Mouse (Mus musculus) testis, adult 2 months (tissue): ENCODE data around the gene Prkra. TPM values are rescaled to one million over a fixed set of nuclear protein-coding genes. Genes with fewer than 3 reads are reported as not detected.

Experiments used
- H3K27ac ChIP-seq: fragments of 200-500 bp; 2 replicates; pipeline ENCODE4 v1.5.1; 2012; ENCODE audit warnings: low read depth, low read length; ENCODE audit not compliant: control insufficient read depth, insufficient read depth
- H3K27me3 ChIP-seq: fragments of 200-500 bp; 2 replicates; pipeline ENCODE4 v1.6.1; 2012; ENCODE audit warnings: mild to moderate bottlenecking, low read length, moderate library complexity; ENCODE audit not compliant: control insufficient read depth, insufficient read depth
- H3K36me3 ChIP-seq: fragments of 200-500 bp; 2 replicates; pipeline ENCODE4 v1.6.1; 2012; ENCODE audit warnings: mild to moderate bottlenecking, low read length; ENCODE audit not compliant: control insufficient read depth, insufficient read depth
- H3K4me1 ChIP-seq: fragments of 200-500 bp; 2 replicates; pipeline ENCODE4 v1.6.1; 2012; ENCODE audit warnings: low read length; ENCODE audit not compliant: control insufficient read depth, insufficient read depth
- H3K4me3 ChIP-seq: fragments of 200-500 bp; 2 replicates; pipeline ENCODE4 v1.5.1; 2012; ENCODE audit warnings: low read depth, mild to moderate bottlenecking, low read length, moderate library complexity, mixed read lengths; ENCODE audit not compliant: control insufficient read depth
- CTCF ChIP-seq: fragments of 200-500 bp; IDR thresholded peaks from 2 replicates; pipeline ENCODE4 v1.5.1; 2012; ENCODE audit warnings: low read depth, mild to moderate bottlenecking, inconsistent platforms, low read length, moderate library complexity; ENCODE audit not compliant: control insufficient read depth, insufficient read depth, insufficient replicate concordance
- POLR2A ChIP-seq: fragments of 200-500 bp; IDR thresholded peaks from 2 replicates; pipeline ENCODE4 v1.6.1; 2012; ENCODE audit warnings: low read depth, mild to moderate bottlenecking, inconsistent platforms, low read length, moderate library complexity; ENCODE audit not compliant: control insufficient read depth
- polyA plus RNA-seq: library from polyadenylated mRNA; depleted of rRNA; stranded (reverse); fragments of >200 nt; gene quantifications from 2 replicates; pipeline ENCODE4 v1.2.3, GENCODE M21; 2012; rRNA removed

Gene Prkra
- 17.2 and 21.1 TPM in 2 replicates for polyA plus RNA-seq

- no peaks in the 10 kb centered on the region for H3K27me3 ChIP-seq
- H3K36me3 ChIP-seq: no peaks in the 10 kb centered on the region
- peak within 1 kb of the TSS; percentile 91 for H3K27ac ChIP-seq
- TF ChIP-seq CTCF: no peak
- TF ChIP-seq POLR2A: peak; percentile 75
- peak within 1 kb of the TSS; percentile 99 for H3K4me3 ChIP-seq
- peaks cover 14% of the 10 kb centered on the region for H3K4me1 ChIP-seq
Measured at GRCm38 (mm10) chr2:76647883-76648570, at the start of gene Prkra, which contains the start of gene Pjvk. Prkra (minus strand) TSS chr2:76648015. Pjvk (plus strand) TSS chr2:76648476.

GRCm38 (mm10) chr2:76695290-76695689, 47.5 kb upstream of the Prkra start:
- no peak overlapping the region for H3K27ac ChIP-seq
- H3K4me3 ChIP-seq: no peak overlapping the region
- H3K27me3 ChIP-seq: no peaks in the 10 kb centered on the region
- no peaks in the 10 kb centered on the region for H3K4me1 ChIP-seq
- TF ChIP-seq POLR2A (no peak), CTCF (no peak)
- no peaks in the 10 kb centered on the region; the same call in 1 of the 2 replicates for H3K36me3 ChIP-seq

- Histone ChIP-seq H3K4me3 (no peak overlapping the region), H3K27ac (peak overlapping the region; percentile 60; the same call in 1 of the 2 replicates), H3K4me1 (no peaks in the 10 kb centered on the region), H3K27me3 (no peaks in the 10 kb centered on the region), H3K36me3 (no peaks in the 10 kb centered on the region; the same call in 1 of the 2 replicates)
- TF ChIP-seq CTCF (no peak), POLR2A (no peak)
Measured at GRCm38 (mm10) chr2:76693765-76694164, 46.0 kb upstream of the Prkra start.

- Histone ChIP-seq H3K27ac (peak overlapping the region; percentile 57), H3K36me3 (peaks cover 1% of the 10 kb centered on the region; the same call in 1 of the 2 replicates), H3K4me3 (no peak overlapping the region), H3K27me3 (no peaks in the 10 kb centered on the region), H3K4me1 (no peaks in the 10 kb centered on the region; the same call in 1 of the 2 replicates)
- TF ChIP-seq POLR2A (no peak), CTCF (no peak)
Measured at GRCm38 (mm10) chr2:76690436-76691204, 42.8 kb upstream of the Prkra start.

- H3K27ac ChIP-seq: peak overlapping the region; percentile 29; the same call in 1 of the 2 replicates
- TF ChIP-seq POLR2A: no peak
- TF ChIP-seq CTCF: no peak
- peaks cover 1% of the 10 kb centered on the region; the same call in 1 of the 2 replicates for H3K36me3 ChIP-seq
- no peaks in the 10 kb centered on the region; the same call in 1 of the 2 replicates for H3K4me1 ChIP-seq
- no peaks in the 10 kb centered on the region for H3K27me3 ChIP-seq
- H3K4me3 ChIP-seq: no peak overlapping the region
Measured at GRCm38 (mm10) chr2:76688162-76688561, 40.3 kb upstream of the Prkra start.

GRCm38 (mm10) chr2:76687608-76688007, 39.8 kb upstream of the Prkra start:
- Histone ChIP-seq H3K36me3 (peaks cover 1% of the 10 kb centered on the region; the same call in 1 of the 2 replicates), H3K4me1 (no peaks in the 10 kb centered on the region; the same call in 1 of the 2 replicates), H3K4me3 (no peak overlapping the region), H3K27me3 (no peaks in the 10 kb centered on the region; the same call in 1 of the 2 replicates), H3K27ac (no peak overlapping the region)
- TF ChIP-seq CTCF: no peak
- TF ChIP-seq POLR2A: no peak

GRCm38 (mm10) chr2:76686986-76687385, 39.2 kb upstream of the Prkra start:
- Histone ChIP-seq H3K36me3 (peaks cover 1% of the 10 kb centered on the region; the same call in 1 of the 2 replicates), H3K4me1 (no peaks in the 10 kb centered on the region; the same call in 1 of the 2 replicates), H3K27ac (no peak overlapping the region), H3K27me3 (no peaks in the 10 kb centered on the region; the same call in 1 of the 2 replicates), H3K4me3 (no peak overlapping the region)
- TF ChIP-seq POLR2A (no peak), CTCF (no peak)
